Mouse (Mus musculus) cerebellum, postnatal 25 days (tissue): ENCODE data around the gene Vmn1r188.
"Not testable (repeated sequence)": the region's sequence is repeated elsewhere in the genome, so short reads cannot be mapped to it uniquely, and the experiment has no call there.

ENCODE experiments used
- DNase-seq, 2 experiments: peaks; one replicate each; pipeline ENCODE4 v3.0.0; 2021; ENCODE audit warnings: mixed read lengths in 2 of 2

Gene Vmn1r188

DNA sequence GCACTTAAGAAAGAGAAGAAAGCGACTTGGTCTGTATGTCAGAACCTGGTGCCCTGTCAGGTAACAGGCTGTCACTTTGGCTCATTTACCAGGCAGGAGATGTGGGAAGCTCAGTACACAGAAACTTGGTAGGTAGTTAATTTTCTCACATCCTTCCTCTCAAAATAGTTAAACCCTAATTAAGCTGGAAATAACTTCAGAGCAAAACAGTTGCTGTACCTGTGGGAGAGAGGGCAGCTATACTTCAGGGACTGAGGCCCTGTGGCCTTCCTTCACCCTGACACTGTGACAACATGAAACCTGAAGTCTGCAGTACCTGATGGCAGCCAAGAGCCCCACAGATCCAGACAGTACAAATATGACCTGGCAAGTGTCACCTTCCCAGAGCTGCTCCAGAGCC, at the start of gene Vmn1r188:
Gene Vmn1r188 (plus strand): TSS at position 301 of the 400 bp plus-strand sequence.
- not testable (repeated sequence) for DNase-seq

DNA sequence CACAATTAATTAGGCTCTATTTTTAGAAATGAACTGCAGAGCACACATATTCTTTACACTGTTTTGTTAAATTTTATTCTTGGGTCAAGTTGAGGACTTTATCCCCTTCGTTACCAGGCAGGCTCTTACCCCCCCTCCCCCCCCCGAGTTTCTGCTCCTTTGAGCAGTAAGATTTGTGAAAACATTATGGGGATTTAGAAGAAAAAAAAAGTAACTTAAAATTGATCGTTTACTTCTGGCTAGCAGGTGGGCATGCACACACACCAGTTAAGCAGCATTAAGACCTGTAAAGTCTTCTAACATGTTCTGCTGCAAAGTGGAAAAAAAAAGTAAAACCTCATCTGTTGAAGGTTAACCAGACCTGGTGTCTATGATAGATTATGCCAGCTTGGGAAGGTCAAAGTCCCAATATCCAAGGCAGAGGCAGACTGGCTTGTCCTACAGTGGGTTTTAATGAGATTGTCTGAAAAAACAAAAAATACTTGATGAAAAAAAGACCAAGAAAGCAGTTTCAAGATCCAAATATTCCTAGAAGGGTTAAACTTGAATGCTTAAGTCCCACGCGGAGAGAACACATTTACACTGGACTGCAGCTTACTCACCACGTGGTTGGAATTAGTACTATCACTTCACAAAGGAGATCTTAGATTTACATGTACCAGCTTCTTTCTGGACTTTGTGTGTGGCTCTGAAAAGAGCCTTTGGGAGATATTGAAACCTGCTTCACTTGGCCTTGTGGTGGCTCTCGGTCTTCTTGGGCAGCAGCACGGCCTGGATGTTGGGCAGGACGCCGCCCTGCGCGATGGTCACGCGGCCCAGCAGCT, 49.6 kb upstream of the Vmn1r188 start:
- DNase-seq, result no peak

DNA sequence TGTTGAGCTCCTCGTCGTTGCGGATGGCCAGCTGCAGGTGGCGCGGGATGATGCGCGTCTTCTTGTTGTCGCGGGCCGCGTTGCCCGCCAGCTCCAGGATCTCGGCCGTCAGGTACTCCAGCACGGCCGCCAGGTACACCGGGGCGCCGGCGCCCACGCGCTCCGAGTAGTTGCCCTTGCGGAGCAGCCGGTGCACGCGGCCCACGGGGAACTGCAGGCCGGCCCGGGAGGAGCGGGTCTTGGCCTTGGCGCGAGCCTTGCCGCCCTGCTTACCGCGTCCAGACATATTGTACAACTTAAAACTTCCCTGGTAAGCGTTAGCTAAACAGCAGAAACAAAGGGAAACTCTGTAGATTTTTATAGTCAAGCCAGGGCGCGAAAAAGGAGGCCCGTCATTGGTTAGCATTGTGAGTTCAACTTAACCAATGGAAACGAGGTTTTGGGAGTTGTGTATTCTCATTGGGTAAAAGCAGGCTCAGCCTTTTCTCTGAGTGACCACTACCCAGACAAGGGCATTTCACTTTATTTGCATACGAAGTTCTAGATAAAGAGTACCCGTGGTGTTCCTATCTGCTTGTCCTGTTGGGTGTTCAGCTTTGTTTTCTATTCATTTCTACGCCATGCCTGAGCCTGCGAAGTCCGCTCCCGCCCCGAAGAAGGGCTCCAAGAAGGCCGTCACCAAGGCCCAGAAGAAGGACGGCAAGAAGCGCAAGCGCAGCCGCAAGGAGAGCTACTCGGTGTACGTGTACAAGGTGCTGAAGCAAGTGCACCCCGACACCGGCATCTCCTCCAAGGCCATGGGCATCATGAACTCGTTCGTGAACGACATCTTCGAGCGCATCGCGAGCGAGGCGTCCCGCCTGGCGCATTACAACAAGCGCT, 48.7 kb upstream of the Vmn1r188 start, which contains the start of the genes Hist1h2ah and Hist1h2bk:
Gene Hist1h2ah (minus strand): TSS at position 302 of the 882 bp plus-strand sequence.
Gene Hist1h2bk (plus strand): TSS at position 604 of the 882 bp plus-strand sequence.
- DNase-seq, result peak; percentile 78 to 83

DNA sequence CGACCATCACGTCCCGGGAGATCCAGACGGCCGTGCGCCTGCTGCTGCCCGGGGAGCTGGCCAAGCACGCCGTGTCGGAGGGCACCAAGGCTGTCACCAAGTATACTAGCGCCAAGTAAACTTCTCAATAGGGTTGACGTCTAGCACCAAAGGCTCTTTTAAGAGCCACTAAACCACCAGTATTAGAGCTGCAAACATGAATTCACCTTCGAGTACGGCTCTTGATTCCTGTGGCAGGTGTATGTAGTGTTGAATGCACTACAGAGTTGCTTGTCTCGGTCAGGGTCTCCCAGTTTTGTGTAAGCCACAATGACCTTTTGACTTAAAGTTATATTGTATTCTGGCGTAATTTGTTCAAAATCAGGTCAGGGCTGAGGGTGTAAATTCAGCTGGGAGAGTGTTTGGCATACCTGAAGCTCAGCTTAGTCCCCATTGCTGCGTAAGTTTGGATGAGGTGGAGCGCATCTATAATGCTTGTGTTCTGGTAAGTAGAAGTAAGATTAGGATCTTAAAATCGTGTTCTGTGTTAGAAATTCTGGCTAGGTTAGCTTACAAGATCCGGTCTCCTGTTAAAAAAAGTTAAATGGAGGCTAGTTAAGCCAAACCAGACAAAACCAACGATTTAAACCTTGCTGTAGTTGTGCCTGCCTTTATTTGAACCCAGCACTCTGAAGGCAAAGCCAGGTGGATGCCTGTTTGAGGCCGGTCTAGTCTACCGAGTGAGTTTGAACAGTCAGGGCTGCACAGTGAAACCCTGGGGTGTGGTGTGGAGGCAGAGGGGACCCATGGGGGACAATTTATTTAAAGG, 47.9 kb upstream of the Vmn1r188 start:
- no peak for DNase-seq

DNA sequence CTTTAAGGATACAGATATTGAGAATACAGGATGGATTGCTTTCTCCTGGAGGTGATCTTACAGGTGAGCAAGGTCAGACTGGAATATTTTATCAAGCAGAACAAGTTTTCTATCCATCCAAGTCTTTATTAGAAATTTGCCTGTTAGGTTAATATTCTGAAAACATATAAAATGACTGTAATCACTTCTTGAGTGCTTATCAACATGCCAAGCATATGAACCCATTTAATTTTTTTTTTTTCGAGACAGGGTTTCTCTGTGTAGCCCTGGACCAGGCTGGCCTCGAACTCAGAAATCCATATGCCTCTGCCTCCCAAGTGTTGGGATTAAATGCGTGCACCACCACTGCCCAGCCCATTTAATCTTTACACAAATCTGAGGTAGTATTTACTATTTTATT, 47.3 kb upstream of the Vmn1r188 start:
- no peak for DNase-seq

DNA sequence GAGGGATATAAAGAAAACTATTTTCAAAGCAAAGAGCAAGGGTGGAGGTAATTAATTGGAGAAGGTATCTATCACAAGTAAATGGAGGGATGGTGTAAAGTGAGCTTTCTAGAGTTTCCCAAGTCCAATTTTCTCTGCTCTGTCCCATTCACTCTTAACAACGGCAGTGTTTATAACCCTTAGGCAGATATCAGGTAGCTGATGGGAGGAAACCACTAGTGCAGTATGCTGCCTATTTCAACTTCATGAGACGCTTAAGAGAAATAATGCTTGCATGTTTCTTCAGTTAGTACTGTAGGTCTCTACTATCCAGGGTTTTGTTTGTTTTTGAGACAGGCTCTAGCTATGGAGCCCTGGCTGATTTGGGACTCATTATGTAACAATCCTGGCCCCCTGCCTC, 46.8 kb upstream of the Vmn1r188 start:
- DNase-seq, result no peak

DNA sequence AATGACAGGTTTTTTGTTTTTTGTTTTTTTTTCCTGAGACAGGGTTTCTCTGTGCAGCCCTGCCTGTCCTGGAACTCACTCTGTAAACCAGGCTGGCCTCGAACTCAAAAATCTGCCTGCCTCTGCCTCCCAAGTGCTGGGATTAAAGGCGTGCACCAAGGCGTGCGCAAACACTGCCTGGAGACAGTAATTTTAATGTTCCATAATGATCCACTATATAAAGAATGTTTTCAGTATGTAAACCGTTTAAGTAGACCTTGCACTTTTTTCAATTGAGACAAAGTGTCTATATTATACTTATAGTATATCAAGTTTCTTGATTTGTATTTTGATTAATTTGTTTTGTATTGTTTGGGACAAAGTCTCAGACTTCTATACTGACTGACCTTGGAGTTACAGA, 44.9 kb upstream of the Vmn1r188 start:
- DNase-seq, result no peak

DNA sequence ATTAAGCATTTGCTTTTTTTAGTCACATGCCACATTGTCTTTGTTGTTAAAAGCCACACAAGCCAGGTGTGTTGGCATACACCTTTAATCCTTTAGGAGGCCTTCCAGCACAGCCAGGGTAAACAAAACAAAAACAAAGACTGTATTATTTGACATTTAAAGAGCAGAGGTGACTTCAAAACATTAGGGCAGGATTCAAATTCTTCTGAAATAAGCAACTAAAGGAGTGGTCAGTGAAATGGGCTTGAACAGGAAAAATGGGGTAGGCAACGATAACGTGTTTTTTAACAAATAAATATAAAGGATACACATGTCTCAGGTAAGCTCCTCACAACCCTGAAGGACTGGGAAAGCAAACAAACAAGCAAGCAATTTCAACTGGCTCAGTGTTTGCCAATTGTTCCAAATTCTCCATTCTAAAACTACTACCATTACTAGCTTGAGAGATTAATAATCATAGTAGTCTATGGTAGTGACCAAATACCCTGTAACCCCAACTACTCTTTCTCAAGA, 44.2 kb upstream of the Vmn1r188 start:
- no peak for DNase-seq

DNA sequence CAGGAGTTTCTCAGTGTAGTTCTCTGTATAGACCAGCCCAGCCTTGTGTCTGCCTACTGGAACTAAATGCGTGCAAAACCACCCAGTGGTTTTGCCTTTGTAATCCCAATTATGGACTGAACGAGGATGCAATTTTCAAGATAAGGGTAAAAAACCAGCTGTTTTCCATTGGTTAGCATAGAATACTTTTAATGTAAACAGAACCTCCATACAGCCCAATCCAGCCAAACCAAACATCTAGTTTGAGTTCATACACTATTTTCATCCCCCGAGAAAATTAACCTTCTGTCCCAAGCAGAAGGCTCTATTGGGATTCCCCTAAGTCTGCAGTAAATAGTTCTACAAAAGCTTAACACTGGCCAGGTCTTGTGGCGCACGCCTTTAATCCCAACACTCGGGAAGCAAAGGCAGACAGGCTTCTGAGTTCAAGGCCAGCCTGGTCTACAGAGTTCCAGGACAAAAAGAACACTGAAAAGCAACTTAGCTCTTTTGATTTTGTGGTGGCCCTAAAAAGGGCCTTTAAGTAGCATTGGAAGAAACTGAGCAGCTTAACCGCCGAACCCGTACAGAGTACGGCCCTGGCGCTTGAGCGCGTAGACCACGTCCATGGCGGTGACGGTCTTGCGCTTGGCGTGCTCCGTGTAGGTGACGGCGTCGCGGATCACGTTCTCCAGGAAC, 43.6 kb upstream of the Vmn1r188 start:
- DNase-seq, result peak in 1 of 2 experiments; percentile 30

DNA sequence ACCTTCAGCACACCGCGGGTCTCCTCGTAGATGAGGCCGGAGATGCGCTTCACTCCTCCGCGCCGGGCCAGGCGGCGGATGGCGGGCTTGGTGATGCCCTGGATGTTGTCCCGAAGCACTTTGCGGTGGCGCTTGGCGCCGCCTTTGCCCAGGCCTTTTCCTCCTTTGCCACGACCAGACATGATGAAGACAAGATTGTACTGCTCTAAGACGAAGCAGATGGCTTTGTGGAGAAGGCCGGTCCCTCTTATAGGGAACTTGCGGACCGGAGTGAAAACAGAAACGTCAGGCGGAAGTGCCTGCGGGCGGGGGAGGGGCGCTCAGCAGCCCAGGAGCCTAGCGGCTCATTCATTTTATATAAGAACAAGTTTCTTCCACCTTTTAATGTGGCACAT, 43.1 kb upstream of the Vmn1r188 start, which contains the start of gene Hist1h4i:
Gene Hist1h4i (minus strand): TSS at position 221 of the 395 bp plus-strand sequence.
- peak; percentile 98 for DNase-seq

DNA sequence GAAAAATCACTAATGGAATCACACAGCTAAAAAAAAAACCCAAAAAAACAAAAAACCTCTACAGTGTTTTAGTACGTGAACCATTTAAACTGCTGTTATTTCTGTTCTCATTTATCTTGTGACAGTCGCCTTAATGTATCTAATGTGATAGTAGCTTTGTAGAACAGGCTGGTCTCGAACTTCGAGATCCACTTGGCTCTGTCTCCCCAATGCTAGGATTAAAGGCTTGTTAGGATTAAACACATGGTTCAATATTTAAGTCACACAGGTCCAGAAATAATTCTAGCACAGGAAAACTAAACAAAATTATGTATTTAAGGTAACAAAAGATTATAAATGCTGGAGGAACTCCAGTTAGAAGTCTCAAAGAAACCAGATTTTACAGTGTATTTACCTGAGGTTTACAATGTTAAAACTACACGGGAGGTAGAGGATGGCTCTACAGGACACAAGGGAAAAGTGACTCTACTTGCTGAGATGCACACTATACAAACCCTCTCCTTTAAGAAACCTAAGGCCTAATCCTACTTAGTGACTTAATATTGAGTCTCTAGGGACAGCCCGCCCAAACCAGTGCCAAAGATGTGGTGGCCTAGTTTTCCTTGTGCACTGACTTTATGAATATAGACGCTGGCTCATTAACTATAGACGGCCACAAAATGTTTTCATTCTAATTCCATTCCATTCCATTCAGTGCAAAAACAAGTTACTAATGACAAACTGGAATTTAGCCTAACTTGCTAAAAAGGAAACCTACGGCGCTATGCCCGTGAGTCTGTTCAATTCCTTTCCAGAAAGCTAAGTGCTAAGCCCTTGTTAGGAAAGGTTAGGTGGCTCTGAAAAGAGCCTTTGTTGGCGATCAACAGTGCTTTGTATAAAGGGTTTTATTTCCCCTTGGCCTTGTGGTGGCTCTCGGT, 42.3 kb upstream of the Vmn1r188 start:
- no peak for DNase-seq

DNA sequence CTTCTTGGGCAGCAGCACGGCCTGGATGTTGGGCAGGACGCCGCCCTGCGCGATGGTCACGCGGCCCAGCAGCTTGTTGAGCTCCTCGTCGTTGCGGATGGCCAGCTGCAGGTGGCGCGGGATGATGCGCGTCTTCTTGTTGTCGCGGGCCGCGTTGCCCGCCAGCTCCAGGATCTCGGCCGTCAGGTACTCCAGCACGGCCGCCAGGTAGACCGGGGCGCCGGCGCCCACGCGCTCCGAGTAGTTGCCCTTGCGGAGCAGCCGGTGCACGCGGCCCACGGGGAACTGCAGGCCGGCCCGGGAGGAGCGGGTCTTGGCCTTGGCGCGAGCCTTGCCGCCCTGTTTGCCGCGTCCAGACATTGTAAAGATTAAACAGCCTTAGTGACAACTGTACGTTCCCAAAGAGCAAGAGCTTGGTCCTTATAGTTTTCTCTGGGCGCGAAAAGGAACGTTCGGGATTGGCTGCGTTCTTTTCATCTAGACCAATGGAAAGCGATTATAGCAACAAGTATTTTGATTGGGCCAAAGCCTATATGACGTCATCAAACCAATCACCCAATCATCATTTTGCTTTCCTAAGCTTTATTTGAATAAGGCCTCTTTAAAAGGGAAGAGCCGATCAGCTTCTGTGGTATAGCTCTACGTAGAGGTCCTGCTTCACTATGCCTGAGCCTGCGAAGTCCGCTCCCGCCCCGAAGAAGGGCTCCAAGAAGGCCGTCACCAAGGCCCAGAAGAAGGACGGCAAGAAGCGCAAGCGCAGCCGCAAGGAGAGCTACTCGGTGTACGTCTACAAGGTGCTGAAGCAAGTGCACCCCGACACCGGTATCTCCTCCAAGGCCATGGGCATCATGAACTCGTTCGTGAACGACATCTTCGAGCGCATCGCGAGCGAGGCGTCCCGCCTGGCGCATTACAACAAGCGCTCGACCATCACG, 41.4 kb upstream of the Vmn1r188 start, which contains the start of the genes Hist1h2ag and Hist1h2bj:
Gene Hist1h2ag (minus strand): TSS at position 377 of the 935 bp plus-strand sequence.
Gene Hist1h2bj (plus strand): TSS at position 647 of the 935 bp plus-strand sequence.
- DNase-seq, result peak; percentile 83 to 86

DNA sequence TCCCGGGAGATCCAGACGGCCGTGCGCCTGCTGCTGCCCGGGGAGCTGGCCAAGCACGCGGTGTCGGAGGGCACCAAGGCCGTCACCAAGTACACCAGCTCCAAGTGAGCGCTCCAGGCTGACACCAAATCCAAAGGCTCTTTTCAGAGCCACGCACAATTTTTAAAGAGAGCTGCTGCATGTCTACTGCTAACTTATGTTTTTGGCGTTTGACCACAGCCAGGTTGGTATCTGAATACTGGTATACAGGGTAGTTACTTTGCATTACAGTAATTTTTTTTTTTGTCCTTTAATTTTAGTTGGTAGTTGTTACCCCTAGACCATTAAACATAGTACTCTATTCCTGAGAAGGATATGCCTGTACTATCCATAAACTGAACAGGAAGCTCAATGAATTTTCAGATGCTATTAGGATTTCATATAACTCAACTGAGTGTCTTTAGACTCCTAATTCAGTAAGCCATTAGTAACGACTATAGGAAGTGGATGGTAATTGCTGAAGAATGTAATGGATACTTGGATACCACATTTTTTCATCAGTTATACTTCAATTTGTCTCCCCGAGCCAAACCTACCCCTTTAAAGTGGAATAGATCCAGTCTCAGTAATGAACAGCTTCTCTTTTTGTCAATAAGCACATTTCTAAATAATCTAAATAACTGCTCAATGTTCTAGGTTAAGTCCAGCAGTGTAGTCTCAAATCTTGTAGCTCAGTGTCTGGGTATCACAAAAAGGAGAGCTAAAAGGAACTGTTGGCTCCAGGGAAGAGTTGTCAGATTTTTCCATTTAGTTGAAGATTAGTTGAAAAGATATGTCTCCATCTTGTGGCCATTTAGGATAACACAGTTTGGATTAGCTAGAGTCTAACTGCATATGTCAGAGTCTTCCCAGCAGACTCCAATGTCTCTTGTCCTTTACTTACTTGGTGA, 40.5 kb upstream of the Vmn1r188 start:
- DNase-seq, result no peak

DNA sequence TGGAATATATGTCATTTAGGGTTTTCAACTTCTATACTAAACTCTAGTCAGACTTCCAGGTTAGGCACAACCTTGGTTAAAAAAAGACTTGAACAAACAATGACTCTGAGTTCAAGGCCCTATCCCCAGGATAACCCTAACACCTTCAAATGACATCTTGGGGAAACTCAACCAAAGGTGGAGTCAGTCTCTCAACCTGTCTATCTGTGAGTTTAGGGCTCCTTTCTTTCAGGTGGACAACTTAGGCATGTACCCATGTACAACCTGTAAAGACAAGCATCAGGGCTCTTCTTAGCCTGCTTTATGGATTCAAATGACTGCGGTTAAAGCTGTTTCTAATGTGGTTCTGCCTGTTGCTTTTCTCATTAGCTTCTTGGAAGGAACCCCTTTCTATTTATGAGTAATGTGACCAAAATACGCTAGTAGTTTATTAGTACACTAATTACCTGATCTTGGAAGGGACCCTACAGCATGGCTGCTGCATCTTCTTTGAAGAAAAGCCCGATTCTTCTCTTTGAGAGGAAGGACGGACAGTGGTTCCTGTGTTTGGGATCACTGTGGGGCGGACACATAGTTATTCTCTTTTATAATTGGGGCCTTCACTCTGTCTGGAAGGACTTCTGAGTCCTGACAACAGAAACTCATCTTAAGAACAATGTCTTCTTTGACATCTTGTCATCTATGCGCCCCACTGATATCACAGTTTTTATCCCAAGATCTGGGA, 39.6 kb upstream of the Vmn1r188 start:
- no peak for DNase-seq

DNA sequence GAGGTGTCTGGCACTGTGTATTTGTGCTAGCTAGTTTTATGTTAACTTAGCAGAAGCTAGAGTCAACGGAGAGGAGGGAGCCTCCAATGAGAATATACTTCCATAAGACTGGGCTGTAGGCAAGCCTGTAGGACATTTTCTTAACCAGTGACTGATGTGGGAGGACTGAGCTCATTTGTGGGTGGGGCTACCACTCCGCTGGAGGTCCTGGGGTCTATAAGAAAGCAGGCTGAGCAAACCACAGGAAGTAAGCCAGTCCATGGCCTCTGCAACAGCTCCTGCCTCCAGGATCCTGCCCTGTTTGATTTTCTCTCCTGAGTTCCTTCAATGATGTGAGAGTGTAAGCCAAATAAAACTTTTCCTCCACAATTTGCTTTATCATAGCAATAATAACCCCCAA, 38.9 kb upstream of the Vmn1r188 start:
- no peak for DNase-seq

DNA sequence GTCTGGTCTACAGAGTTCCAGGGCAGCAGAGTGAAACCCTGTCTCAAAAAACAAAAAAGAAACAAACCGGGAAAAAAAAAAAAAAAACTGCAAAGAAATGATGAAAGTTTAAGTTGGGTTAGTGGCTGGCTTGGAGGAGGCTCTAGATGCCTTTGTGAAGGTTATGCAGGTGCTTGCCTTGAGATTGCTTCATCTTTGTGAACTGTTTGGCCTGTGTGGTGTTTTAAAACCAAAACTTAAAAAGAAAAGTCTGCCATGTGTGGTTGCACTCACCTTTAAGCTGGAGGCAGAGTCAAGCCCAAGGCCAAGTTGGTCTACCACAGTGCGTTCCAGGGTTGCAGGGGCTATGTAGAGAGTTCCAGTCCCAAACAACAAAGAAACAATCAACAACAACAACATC, 35.2 kb upstream of the Vmn1r188 start:
- no peak for DNase-seq

DNA sequence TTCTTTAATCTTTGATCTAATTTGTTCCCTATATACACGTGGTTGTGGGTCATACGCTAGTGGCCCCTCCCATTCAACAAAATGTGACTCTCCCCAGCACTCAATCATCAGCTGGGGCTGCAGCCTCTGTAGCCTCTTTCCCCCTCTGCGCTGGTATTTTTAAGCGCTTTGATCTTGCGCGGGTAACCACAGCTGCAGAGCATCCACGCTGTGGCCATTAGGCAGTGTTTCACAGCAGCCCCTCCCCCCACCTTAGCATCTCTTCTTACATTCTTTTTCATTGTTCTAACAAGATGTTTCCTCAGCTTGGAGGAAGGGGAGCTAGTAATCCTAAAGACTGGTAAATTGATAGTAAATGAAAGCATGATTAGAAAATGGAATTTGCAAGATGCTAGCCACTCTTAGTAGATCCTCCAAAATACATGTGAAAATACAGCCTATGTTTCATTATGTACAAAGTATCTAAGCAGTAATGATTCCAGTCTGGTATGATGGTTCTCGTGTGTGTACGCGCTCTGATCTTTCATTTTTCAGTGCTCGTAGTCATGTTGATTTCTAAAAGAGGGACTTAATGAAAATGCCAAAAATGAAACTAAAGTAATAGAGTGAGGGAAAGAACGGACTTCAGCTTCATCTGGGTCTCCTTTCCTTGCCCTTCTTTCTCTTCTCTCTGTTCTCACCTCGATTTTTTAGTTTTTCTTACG, 34.4 kb upstream of the Vmn1r188 start:
- DNase-seq, result peak in 1 of 2 experiments; percentile 32
